Mouse (Mus musculus): ENCODE results near the gene Aip. TPM values are rescaled to one million over a fixed set of nuclear protein-coding genes. Genes with fewer than 3 reads are reported as not detected.
A peak's percentile ranks its signal among the peaks of the same experiment; 100 is the strongest.

The Aip gene
- polyA plus RNA-seq, 1 experiment from 2014 or later: 86.9 TPM

DNA sequence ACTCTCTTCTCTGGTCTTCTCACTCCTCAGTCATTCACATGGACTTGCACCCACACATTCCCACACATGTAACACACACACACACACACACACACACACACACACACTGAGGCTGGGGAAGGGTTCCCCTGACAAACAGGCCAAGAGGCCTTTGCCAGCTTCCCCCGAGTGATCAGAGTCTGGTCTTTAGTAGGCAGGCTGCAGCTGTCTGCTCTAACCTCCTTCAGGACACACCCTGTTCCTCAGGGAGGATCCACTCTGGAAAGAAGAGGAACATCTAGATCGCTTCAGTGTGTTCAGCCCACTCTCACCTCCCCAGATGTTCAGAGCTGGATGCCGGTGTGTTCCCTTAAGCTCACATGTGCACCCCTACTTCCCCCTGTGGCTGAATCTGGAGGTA, 31.3 kb downstream of the Aip start:
- no peak overlapping the region for H3K4me3 ChIP-seq (replicated peaks; ENCODE audit: low read length)
- ATAC-seq (ENCODE audit: insufficient read depth, low FRiP score): no peak
- H3K9ac ChIP-seq (ENCODE audit: low read length): no peak overlapping the region
- no peak overlapping the region for H3K4me2 ChIP-seq (ENCODE audit: low read depth, low read length)
- no peaks in the 10 kb centered on the region for H3K27me3 ChIP-seq (ENCODE audit: control insufficient read depth, insufficient read depth, low read length)
- 75% methylated on average over 3 of the region's 3 CpGs for whole genome bisulfite sequencing
- H3K9me3 ChIP-seq (replicated peaks; ENCODE audit: control insufficient read depth, low read length): no peaks in the 10 kb centered on the region
- H3K36me3 ChIP-seq (ENCODE audit: control insufficient read depth, insufficient read depth, low read length): no peaks in the 10 kb centered on the region
- H3K27ac ChIP-seq (ENCODE audit: low read length): no peak overlapping the region
- peaks cover 24% of the 10 kb centered on the region for H3K4me1 ChIP-seq (ENCODE audit: control insufficient read depth, insufficient read depth, low read length)

DNA sequence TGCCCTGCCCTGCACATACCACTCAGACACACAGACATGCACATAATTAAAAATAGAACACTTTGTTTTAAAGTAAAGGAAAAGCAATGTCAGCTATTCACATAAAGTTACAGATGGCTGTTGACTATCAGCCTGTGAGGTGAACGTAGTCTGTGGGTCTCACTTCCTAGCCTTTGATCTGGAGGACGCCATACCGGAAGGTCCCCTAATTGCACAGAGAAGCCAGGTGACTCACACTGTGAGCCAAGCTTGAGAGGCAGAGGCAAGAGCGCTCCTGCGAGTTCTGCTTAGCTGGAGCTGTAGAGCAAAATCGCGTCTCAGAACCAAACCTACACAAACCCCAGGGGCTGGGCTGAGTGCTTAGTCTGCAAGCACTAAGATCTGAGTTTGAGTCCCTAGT, 31.9 kb downstream of the Aip start:
- ATAC-seq (ENCODE audit: insufficient read depth, low FRiP score): no peak
- Histone ChIP-seq H3K27me3 (ENCODE audit: control insufficient read depth, insufficient read depth, low read length) (no peaks in the 10 kb centered on the region), H3K4me3 (replicated peaks; ENCODE audit: low read length) (no peak overlapping the region), H3K4me1 (ENCODE audit: control insufficient read depth, insufficient read depth, low read length) (peaks cover 18% of the 10 kb centered on the region), H3K4me2 (ENCODE audit: low read depth, low read length) (no peak overlapping the region), H3K9me3 (replicated peaks; ENCODE audit: control insufficient read depth, low read length) (no peaks in the 10 kb centered on the region), H3K36me3 (ENCODE audit: control insufficient read depth, insufficient read depth, low read length) (no peaks in the 10 kb centered on the region), H3K9ac (ENCODE audit: low read length) (no peak overlapping the region), H3K27ac (ENCODE audit: low read length) (no peak overlapping the region)
- 63% methylated on average over 7 of the region's 7 CpGs for WGBS

DNA sequence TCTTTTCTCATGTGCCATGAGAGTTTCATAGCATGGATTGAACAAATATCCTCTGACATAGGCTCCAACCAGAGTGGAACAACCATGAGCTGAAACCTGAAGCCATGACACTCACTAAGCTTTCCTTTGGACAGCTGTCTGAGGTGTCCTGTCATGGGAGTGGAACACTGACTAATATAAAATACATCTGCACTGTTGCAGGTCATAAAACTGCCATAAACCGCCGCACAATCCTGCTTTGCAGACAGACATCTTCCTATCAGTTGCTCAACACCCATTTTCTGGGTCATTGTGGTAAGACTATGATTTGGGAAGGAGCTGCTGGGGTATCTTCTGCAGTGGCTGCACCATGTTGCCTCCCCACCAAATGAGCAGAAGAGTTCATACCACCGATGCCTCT, 32.9 kb downstream of the Aip start:
- no peak overlapping the region for H3K4me2 ChIP-seq (ENCODE audit: low read depth, low read length)

DNA sequence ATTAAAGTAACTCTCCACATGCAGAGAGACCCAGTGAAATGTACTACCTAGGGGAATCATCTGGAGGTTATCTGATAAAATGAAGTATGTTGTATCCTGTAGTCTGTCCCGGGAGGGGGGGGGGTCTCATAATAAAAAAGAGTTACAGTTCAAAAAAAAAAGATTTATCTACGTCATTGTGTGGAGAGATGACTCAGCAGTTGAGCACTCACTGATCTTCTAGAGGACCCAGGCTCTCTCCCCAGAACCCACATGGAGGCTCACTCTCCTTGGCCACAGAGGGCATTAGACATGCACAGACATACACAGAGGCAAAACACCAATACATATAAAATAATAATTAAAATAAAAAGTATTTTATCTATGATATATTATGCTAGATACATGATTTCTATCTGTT, 34.3 kb downstream of the Aip start:
- Histone ChIP-seq H3K4me1 (ENCODE audit: control insufficient read depth, insufficient read depth, low read length) (peaks cover 3% of the 10 kb centered on the region; the same call in 1 of the 2 replicates), H3K27me3 (ENCODE audit: control insufficient read depth, insufficient read depth, low read length) (no peaks in the 10 kb centered on the region), H3K27ac (ENCODE audit: low read length) (no peak overlapping the region), H3K4me3 (replicated peaks; ENCODE audit: low read length) (no peak overlapping the region), H3K36me3 (ENCODE audit: control insufficient read depth, insufficient read depth, low read length) (no peaks in the 10 kb centered on the region), H3K9ac (ENCODE audit: low read length) (no peak overlapping the region), H3K9me3 (replicated peaks; ENCODE audit: control insufficient read depth, low read length) (no peaks in the 10 kb centered on the region), H3K4me2 (ENCODE audit: low read depth, low read length) (no peak overlapping the region)
- ATAC-seq (ENCODE audit: insufficient read depth, low FRiP score): no peak
- 57% methylated on average over 2 of the region's 2 CpGs for WGBS

More for the DNA sequence above, 32.9 kb downstream of the Aip start:
- H3K27me3 ChIP-seq (ENCODE audit: control insufficient read depth, insufficient read depth, low read length): no peaks in the 10 kb centered on the region
- H3K4me3 ChIP-seq (replicated peaks; ENCODE audit: low read length): no peak overlapping the region
- whole genome bisulfite sequencing: 79% methylated on average over 3 of the region's 3 CpGs
- peaks cover 9% of the 10 kb centered on the region for H3K4me1 ChIP-seq (ENCODE audit: control insufficient read depth, insufficient read depth, low read length)
- H3K27ac ChIP-seq (ENCODE audit: low read length): no peak overlapping the region
- no peaks in the 10 kb centered on the region for H3K9me3 ChIP-seq (replicated peaks; ENCODE audit: control insufficient read depth, low read length)
- H3K9ac ChIP-seq (ENCODE audit: low read length): no peak overlapping the region
- no peaks in the 10 kb centered on the region for H3K36me3 ChIP-seq (ENCODE audit: control insufficient read depth, insufficient read depth, low read length)
- no peak for ATAC-seq (ENCODE audit: insufficient read depth, low FRiP score)

DNA sequence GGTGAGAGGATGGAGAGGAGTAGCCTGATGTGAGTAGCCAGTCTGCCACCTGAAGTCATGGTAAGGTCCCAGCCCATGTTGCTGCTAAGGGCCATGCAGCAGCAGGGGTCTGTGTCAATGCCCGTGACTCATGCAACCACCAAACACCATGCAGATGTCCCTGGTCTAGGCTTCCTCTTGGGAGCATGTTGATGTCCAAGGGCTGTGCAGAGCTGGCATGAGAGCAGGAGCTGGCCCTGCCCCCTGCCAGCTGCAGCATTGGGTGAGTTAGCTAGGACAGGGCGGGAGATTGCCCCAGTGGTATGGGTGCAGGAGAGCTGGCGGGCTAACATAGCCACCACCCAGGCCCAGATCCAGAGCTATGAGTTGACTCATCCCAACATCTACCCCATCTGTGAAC, 35.2 kb downstream of the Aip start:
- ATAC-seq (ENCODE audit: insufficient read depth, low FRiP score): no peak
- 85% methylated on average over 3 of the region's 3 CpGs for WGBS
- Histone ChIP-seq H3K9me3 (replicated peaks; ENCODE audit: control insufficient read depth, low read length) (no peaks in the 10 kb centered on the region), H3K4me2 (ENCODE audit: low read depth, low read length) (no peak overlapping the region), H3K27ac (ENCODE audit: low read length) (no peak overlapping the region), H3K4me1 (ENCODE audit: control insufficient read depth, insufficient read depth, low read length) (no peaks in the 10 kb centered on the region), H3K27me3 (ENCODE audit: control insufficient read depth, insufficient read depth, low read length) (no peaks in the 10 kb centered on the region), H3K4me3 (replicated peaks; ENCODE audit: low read length) (no peak overlapping the region), H3K9ac (ENCODE audit: low read length) (no peak overlapping the region), H3K36me3 (ENCODE audit: control insufficient read depth, insufficient read depth, low read length) (no peaks in the 10 kb centered on the region)

DNA sequence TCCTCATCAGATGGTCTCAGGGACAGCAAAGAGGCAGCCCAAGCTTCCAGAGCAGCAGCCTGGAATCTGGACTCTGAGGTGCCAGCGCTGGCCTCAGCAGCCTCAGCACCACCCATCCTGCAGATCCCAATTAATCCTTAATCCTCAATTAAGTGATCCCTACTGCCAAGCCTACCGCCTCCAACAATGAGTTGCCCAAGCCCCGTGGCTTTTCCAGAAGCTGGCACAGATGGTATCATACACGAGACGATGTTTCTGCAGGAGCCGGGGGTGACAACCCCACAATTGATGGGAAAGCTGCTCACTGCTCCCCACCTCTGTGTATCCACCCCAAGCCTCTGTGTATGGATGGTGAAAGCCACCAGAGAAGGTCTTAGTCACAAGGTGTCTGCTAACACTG, 36.5 kb downstream of the Aip start:
- H3K4me2 ChIP-seq (ENCODE audit: low read depth, low read length): no peak overlapping the region
- 73% methylated on average over 6 of the region's 6 CpGs for WGBS
- no peak overlapping the region for H3K27ac ChIP-seq (ENCODE audit: low read length)
- H3K27me3 ChIP-seq (ENCODE audit: control insufficient read depth, insufficient read depth, low read length): no peaks in the 10 kb centered on the region
- H3K4me3 ChIP-seq (replicated peaks; ENCODE audit: low read length): no peak overlapping the region
- H3K4me1 ChIP-seq (ENCODE audit: control insufficient read depth, insufficient read depth, low read length): no peaks in the 10 kb centered on the region
- H3K9me3 ChIP-seq (replicated peaks; ENCODE audit: control insufficient read depth, low read length): no peaks in the 10 kb centered on the region
- ATAC-seq (ENCODE audit: insufficient read depth, low FRiP score): no peak
- no peak overlapping the region for H3K9ac ChIP-seq (ENCODE audit: low read length)
- no peaks in the 10 kb centered on the region for H3K36me3 ChIP-seq (ENCODE audit: control insufficient read depth, insufficient read depth, low read length)

DNA sequence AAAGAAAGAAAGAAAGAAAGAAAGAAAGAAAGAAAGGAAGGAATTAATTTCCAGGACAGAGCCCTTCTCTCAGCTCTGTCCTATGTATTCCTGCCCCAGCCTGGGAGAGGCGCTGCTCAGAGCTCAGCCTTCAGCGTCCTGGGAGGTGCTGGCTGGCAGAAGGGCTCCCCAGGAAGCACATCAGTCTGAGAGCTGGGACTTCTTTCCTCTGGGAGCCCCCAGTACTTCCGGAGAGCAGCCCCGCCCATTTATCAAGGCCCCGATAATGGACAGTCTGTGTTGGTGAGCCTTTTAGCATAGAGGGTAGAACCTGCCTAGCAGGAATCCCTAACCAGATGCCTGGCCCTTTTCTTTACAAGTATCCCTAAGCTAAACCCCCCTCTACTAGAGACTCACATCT, 37.5 kb downstream of the Aip start:
- no peaks in the 10 kb centered on the region for H3K4me1 ChIP-seq (ENCODE audit: control insufficient read depth, insufficient read depth, low read length)
- ATAC-seq (ENCODE audit: insufficient read depth, low FRiP score): no peak
- no peak overlapping the region for H3K4me3 ChIP-seq (replicated peaks; ENCODE audit: low read length)
- H3K36me3 ChIP-seq (ENCODE audit: control insufficient read depth, insufficient read depth, low read length): no peaks in the 10 kb centered on the region
- no peaks in the 10 kb centered on the region for H3K9me3 ChIP-seq (replicated peaks; ENCODE audit: control insufficient read depth, low read length)
- no peaks in the 10 kb centered on the region for H3K27me3 ChIP-seq (ENCODE audit: control insufficient read depth, insufficient read depth, low read length)
- WGBS: 35% methylated on average over 5 of the region's 5 CpGs
- H3K9ac ChIP-seq (ENCODE audit: low read length): no peak overlapping the region
- H3K4me2 ChIP-seq (ENCODE audit: low read depth, low read length): no peak overlapping the region
- H3K27ac ChIP-seq (ENCODE audit: low read length): no peak overlapping the region

DNA sequence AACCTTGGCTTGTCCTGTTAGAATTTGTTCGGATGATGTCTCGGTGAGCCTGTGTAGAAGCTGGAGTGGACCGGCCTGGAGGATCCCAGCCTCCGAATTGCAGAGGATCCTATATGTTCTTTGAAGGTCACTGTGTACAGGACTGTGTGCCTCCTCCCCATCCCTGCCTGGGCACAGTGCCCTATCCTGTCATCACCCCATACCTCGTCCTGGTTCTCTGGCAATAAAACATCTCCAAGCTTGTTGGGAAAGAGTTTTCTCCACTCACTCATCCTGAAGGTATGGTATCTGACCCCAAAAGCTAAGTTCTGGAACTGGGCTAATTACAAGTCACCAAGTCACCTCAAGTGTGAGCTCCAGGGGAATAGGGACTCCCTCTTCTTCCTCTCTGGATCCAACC, 38.6 kb downstream of the Aip start:
- no peak overlapping the region for H3K4me3 ChIP-seq (replicated peaks; ENCODE audit: low read length)
- WGBS: 86% methylated on average over 5 of the region's 5 CpGs
- H3K27ac ChIP-seq (ENCODE audit: low read length): no peak overlapping the region
- no peaks in the 10 kb centered on the region for H3K36me3 ChIP-seq (ENCODE audit: control insufficient read depth, insufficient read depth, low read length)
- H3K4me2 ChIP-seq (ENCODE audit: low read depth, low read length): no peak overlapping the region
- H3K4me1 ChIP-seq (ENCODE audit: control insufficient read depth, insufficient read depth, low read length): no peaks in the 10 kb centered on the region
- no peak for ATAC-seq (ENCODE audit: insufficient read depth, low FRiP score)
- H3K9ac ChIP-seq (ENCODE audit: low read length): no peak overlapping the region
- no peaks in the 10 kb centered on the region for H3K9me3 ChIP-seq (replicated peaks; ENCODE audit: control insufficient read depth, low read length)
- no peaks in the 10 kb centered on the region for H3K27me3 ChIP-seq (ENCODE audit: control insufficient read depth, insufficient read depth, low read length)

DNA sequence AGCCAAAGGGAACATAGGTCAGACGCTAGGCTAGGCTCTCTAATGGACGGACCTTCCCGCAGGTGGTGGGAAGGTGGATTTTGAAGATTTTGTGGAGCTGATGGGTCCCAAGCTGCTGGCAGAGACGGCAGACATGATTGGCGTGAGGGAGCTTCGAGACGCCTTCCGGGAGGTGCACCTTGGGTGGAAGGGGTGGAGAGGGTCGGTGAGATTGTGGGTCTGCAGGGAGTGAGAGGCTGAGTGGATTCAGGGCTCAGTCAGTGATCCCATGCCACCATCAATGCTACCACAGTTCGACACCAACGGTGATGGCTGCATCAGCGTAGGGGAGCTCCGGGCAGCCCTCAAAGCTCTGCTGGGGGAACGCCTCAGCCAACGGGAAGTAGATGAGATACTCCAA, 39.5 kb downstream of the Aip start:
- no peak for ATAC-seq (ENCODE audit: insufficient read depth, low FRiP score)
- H3K9me3 ChIP-seq (replicated peaks; ENCODE audit: control insufficient read depth, low read length): no peaks in the 10 kb centered on the region
- no peak overlapping the region for H3K27ac ChIP-seq (ENCODE audit: low read length)
- no peaks in the 10 kb centered on the region for H3K27me3 ChIP-seq (ENCODE audit: control insufficient read depth, insufficient read depth, low read length)
- 86% methylated on average over 15 of the region's 15 CpGs for WGBS
- no peak overlapping the region for H3K9ac ChIP-seq (ENCODE audit: low read length)
- H3K36me3 ChIP-seq (ENCODE audit: control insufficient read depth, insufficient read depth, low read length): no peaks in the 10 kb centered on the region
- H3K4me3 ChIP-seq (replicated peaks; ENCODE audit: low read length): no peak overlapping the region
- H3K4me2 ChIP-seq (ENCODE audit: low read depth, low read length): no peak overlapping the region
- H3K4me1 ChIP-seq (ENCODE audit: control insufficient read depth, insufficient read depth, low read length): no peaks in the 10 kb centered on the region

DNA sequence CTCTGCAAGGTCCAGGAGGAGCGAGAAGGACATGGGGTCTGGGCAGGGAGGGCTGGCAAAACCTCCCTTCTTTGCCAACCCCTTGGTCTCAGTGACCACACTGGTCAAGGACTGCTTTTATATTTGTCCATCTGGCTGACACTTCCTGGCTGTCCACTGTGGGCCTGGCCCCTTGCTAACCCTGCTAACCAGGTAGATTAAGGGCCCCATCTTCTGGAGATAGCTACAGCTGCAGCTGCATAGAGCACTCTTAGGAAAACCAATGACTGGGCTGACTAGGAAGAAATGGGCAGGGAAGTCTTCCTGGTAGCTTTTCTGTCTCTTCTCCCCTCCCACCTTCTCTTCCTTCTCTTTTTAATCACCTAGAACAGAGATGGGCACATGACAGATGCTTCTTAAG, 40.7 kb downstream of the Aip start:
- Histone ChIP-seq H3K4me1 (ENCODE audit: control insufficient read depth, insufficient read depth, low read length) (no peaks in the 10 kb centered on the region), H3K9me3 (replicated peaks; ENCODE audit: control insufficient read depth, low read length) (no peaks in the 10 kb centered on the region), H3K36me3 (ENCODE audit: control insufficient read depth, insufficient read depth, low read length) (no peaks in the 10 kb centered on the region), H3K27me3 (ENCODE audit: control insufficient read depth, insufficient read depth, low read length) (no peaks in the 10 kb centered on the region), H3K4me3 (replicated peaks; ENCODE audit: low read length) (no peak overlapping the region), H3K4me2 (ENCODE audit: low read depth, low read length) (no peak overlapping the region), H3K27ac (ENCODE audit: low read length) (no peak overlapping the region), H3K9ac (ENCODE audit: low read length) (no peak overlapping the region)
- ATAC-seq (ENCODE audit: insufficient read depth, low FRiP score): 0 out of 2 replicates have a peak, but pooled peaks have one; percentile 56
- 89% methylated on average over 1 of the region's 1 CpGs for WGBS

All from stomach, embryonic 16.5 days (tissue).